Mouse (Mus musculus) heart, embryonic 16.5 days (tissue): Measurements from ENCODE around the gene Mybpc3. TPM values are rescaled to one million over a fixed set of nuclear protein-coding genes. Genes with fewer than 3 reads are reported as not detected.

Experiments
- ATAC-seq: fragments of 200-750 bp; cut with Nextera tagmentation; replicated peaks from 2 replicates; pipeline ENCODE4 v1.8.0; 2017; ENCODE audit warnings: moderate number of reproducible peaks; ENCODE audit not compliant: insufficient read depth, low FRiP score; ENCODE audit errors: extremely low read depth
- H3K27ac ChIP-seq: fragments of 300-500 bp; sonication (generic); 2 replicates; pipeline ENCODE4 v1.5.1; 2014; ENCODE audit warnings: mild to moderate bottlenecking, low read length, control low read depth, moderate library complexity
- H3K27me3 ChIP-seq: fragments of 300-500 bp; sonication (generic); 2 replicates; pipeline ENCODE4 v1.6.1; 2014; ENCODE audit warnings: low read length, mixed read lengths; ENCODE audit not compliant: control insufficient read depth, insufficient read depth
- H3K36me3 ChIP-seq: fragments of 300-500 bp; sonication (generic); 2 replicates; pipeline ENCODE4 v1.6.1; 2014; ENCODE audit not compliant: control insufficient read depth, insufficient read depth
- H3K4me1 ChIP-seq: fragments of 300-500 bp; sonication (generic); 2 replicates; pipeline ENCODE4 v1.6.1; 2014; ENCODE audit warnings: low read length, mixed read lengths; ENCODE audit not compliant: control insufficient read depth, insufficient read depth
- H3K4me2 ChIP-seq: fragments of 300-500 bp; sonication (generic); 2 replicates; pipeline ENCODE4 v1.6.1; 2014; ENCODE audit warnings: low read depth, mild to moderate bottlenecking, control low read depth, low read length
- H3K4me3 ChIP-seq: fragments of 300-500 bp; sonication (generic); 2 replicates; pipeline ENCODE4 v1.5.1; 2014; ENCODE audit warnings: mild to moderate bottlenecking, control low read depth, low read length
- H3K9ac ChIP-seq: fragments of 300-500 bp; sonication (generic); 2 replicates; pipeline ENCODE4 v1.6.1; 2014; ENCODE audit warnings: low read length, control low read depth
- H3K9me3 ChIP-seq: fragments of 300-500 bp; sonication (generic); replicated peaks from 2 replicates; pipeline ENCODE4 v1.6.1; 2016; ENCODE audit warnings: low read length; ENCODE audit not compliant: control insufficient read depth
- WGBS: fragments of 180-500 bp; shearing (Covaris S2); extraction: QIAGEN DNeasy Blood & Tissue Kit; methylation state at CpG from one replicate; pipeline ENCODE4 v1.1.7; 2014; 5-methylcytosine and 5-hydroxymethylcytosine counted together
- polyA plus RNA-seq: library from polyadenylated mRNA; unstranded; fragments of >200 nt; fragmentation: Nextera tagmentation; extraction: Ambion mirVana; gene quantifications from 2 replicates; pipeline ENCODE4 v1.2.1, GENCODE M21; 2015

Mybpc3 gene
- polyA plus RNA-seq, 1 experiment from 2014 or later: 1,022 TPM

GRCm38 (mm10) chr2:91123521-91123920, 5.6 kb downstream of the Mybpc3 start:
- peak overlapping the region; percentile 60 for H3K4me3 ChIP-seq
- H3K9ac ChIP-seq: peak overlapping the region; percentile 77
- no peaks in the 10 kb centered on the region for H3K9me3 ChIP-seq
- no peak overlapping the region for H3K27ac ChIP-seq
- peaks cover 38% of the 10 kb centered on the region for H3K4me1 ChIP-seq
- WGBS: 60% methylated on average over 6 of the region's 6 CpGs
- H3K4me2 ChIP-seq: peak overlapping the region; percentile 83
- peaks cover 29% of the 10 kb centered on the region for H3K36me3 ChIP-seq
- no peak for ATAC-seq
- H3K27me3 ChIP-seq: no peaks in the 10 kb centered on the region

- H3K27me3 ChIP-seq: no peaks in the 10 kb centered on the region
- H3K4me2 ChIP-seq: peak overlapping the region; percentile 83
- H3K4me1 ChIP-seq: peaks cover 39% of the 10 kb centered on the region
- peak overlapping the region; percentile 16; the same call in 1 of the 2 replicates for H3K9ac ChIP-seq
- no peak for ATAC-seq
- H3K4me3 ChIP-seq: 0 out of 2 replicates have a peak overlapping the region, but pooled peaks have one; percentile 4
- no peaks in the 10 kb centered on the region for H3K9me3 ChIP-seq
- H3K27ac ChIP-seq: no peak overlapping the region
- peaks cover 40% of the 10 kb centered on the region for H3K36me3 ChIP-seq
- 67% methylated on average over 10 of the region's 10 CpGs for WGBS
These were observed 7.2 kb downstream of the Mybpc3 start for GRCm38 (mm10) chr2:91125101-91125500.

- no peaks in the 10 kb centered on the region for H3K9me3 ChIP-seq
- H3K9ac ChIP-seq: no peak overlapping the region
- no peak overlapping the region for H3K27ac ChIP-seq
- peaks cover 51% of the 10 kb centered on the region for H3K36me3 ChIP-seq
- peaks cover 36% of the 10 kb centered on the region for H3K4me1 ChIP-seq
- 64% methylated on average over 5 of the region's 5 CpGs for WGBS
- H3K4me2 ChIP-seq: no peak overlapping the region
- H3K27me3 ChIP-seq: no peaks in the 10 kb centered on the region
- ATAC-seq: no peak
- no peak overlapping the region for H3K4me3 ChIP-seq
These were observed 10.8 kb downstream of the Mybpc3 start for GRCm38 (mm10) chr2:91128761-91129160.

- Histone ChIP-seq H3K9me3 (no peaks in the 10 kb centered on the region), H3K27me3 (no peaks in the 10 kb centered on the region), H3K27ac (peak overlapping the region; percentile 42), H3K36me3 (peaks cover 60% of the 10 kb centered on the region), H3K4me1 (peaks cover 30% of the 10 kb centered on the region), H3K4me3 (no peak overlapping the region), H3K4me2 (no peak overlapping the region), H3K9ac (peak overlapping the region; percentile 15; the same call in 1 of the 2 replicates)
- no peak for ATAC-seq
- WGBS: 48% methylated on average over 6 of the region's 6 CpGs
These were observed 12.2 kb downstream of the Mybpc3 start for GRCm38 (mm10) chr2:91130126-91130525.

- Histone ChIP-seq H3K36me3 (peaks cover 62% of the 10 kb centered on the region), H3K4me1 (peaks cover 25% of the 10 kb centered on the region)
- WGBS: 81% methylated on average over 15 of the region's 15 CpGs
These were observed 13.3 kb downstream of the Mybpc3 start for GRCm38 (mm10) chr2:91131251-91131650.

GRCm38 (mm10) chr2:91132035-91132434, 14.1 kb downstream of the Mybpc3 start:
- H3K9ac ChIP-seq: no peak overlapping the region
- peaks cover 70% of the 10 kb centered on the region for H3K36me3 ChIP-seq
- no peaks in the 10 kb centered on the region for H3K9me3 ChIP-seq
- H3K27ac ChIP-seq: peak overlapping the region; percentile 41
- peaks cover 20% of the 10 kb centered on the region for H3K4me1 ChIP-seq
- 40% methylated on average over 3 of the region's 3 CpGs for WGBS
- ATAC-seq: no peak
- H3K27me3 ChIP-seq: no peaks in the 10 kb centered on the region
- H3K4me3 ChIP-seq: no peak overlapping the region
- H3K4me2 ChIP-seq: no peak overlapping the region

More at GRCm38 (mm10) chr2:91131251-91131650, 13.3 kb downstream of the Mybpc3 start:
- Histone ChIP-seq H3K9me3 (no peaks in the 10 kb centered on the region), H3K27ac (no peak overlapping the region), H3K27me3 (no peaks in the 10 kb centered on the region), H3K4me2 (no peak overlapping the region), H3K9ac (no peak overlapping the region), H3K4me3 (no peak overlapping the region)
- no peak for ATAC-seq

- Histone ChIP-seq H3K9ac (no peak overlapping the region), H3K27ac (no peak overlapping the region)
- WGBS: 56% methylated on average over 11 of the region's 11 CpGs
These were observed 18.8 kb downstream of the Mybpc3 start for GRCm38 (mm10) chr2:91136513-91137412.

GRCm38 (mm10) chr2:91137481-91137880, 19.5 kb downstream of the Mybpc3 start:
- no peak overlapping the region for H3K4me3 ChIP-seq
- WGBS: 60% methylated on average over 6 of the region's 6 CpGs
- H3K9me3 ChIP-seq: no peaks in the 10 kb centered on the region
- peaks cover 3% of the 10 kb centered on the region for H3K4me1 ChIP-seq
- peaks cover 40% of the 10 kb centered on the region for H3K36me3 ChIP-seq
- H3K27ac ChIP-seq: peak overlapping the region; percentile 14; the same call in 1 of the 2 replicates
- H3K4me2 ChIP-seq: no peak overlapping the region
- 0 out of 2 replicates have a peak, but pooled peaks have one; percentile 30 for ATAC-seq
- no peak overlapping the region for H3K9ac ChIP-seq
- no peaks in the 10 kb centered on the region for H3K27me3 ChIP-seq

More at GRCm38 (mm10) chr2:91136513-91137412, 18.8 kb downstream of the Mybpc3 start:
- Histone ChIP-seq H3K4me3 (no peak overlapping the region), H3K9me3 (no peaks in the 10 kb centered on the region), H3K27me3 (no peaks in the 10 kb centered on the region), H3K36me3 (peaks cover 48% of the 10 kb centered on the region), H3K4me2 (no peak overlapping the region), H3K4me1 (peaks cover 10% of the 10 kb centered on the region)
- ATAC-seq: no peak

GRCm38 (mm10) chr2:91139311-91139710, 21.4 kb downstream of the Mybpc3 start:
- ATAC-seq: no peak
- Histone ChIP-seq H3K27me3 (no peaks in the 10 kb centered on the region), H3K9ac (no peak overlapping the region), H3K9me3 (no peaks in the 10 kb centered on the region), H3K36me3 (peaks cover 26% of the 10 kb centered on the region), H3K27ac (no peak overlapping the region), H3K4me2 (no peak overlapping the region), H3K4me1 (peaks cover 2% of the 10 kb centered on the region; the same call in 1 of the 2 replicates), H3K4me3 (no peak overlapping the region)
- 57% methylated on average over 5 of the region's 5 CpGs for WGBS
